Mouse (Mus musculus) gonadal fat pad, adult 2 months (tissue): ENCODE data around the gene Coq2. TPM values are rescaled to one million over a fixed set of nuclear protein-coding genes. Genes with fewer than 3 reads are reported as not detected.
A peak's percentile ranks its signal among the peaks of the same experiment; 100 is the strongest.

Experiments used
- DNase-seq: peaks from one replicate; pipeline ENCODE4 v3.0.0-alpha.2; 2012; ENCODE audit warnings: low read depth
- polyA plus RNA-seq: library from polyadenylated mRNA; depleted of rRNA; stranded (reverse); fragments of >200 nt; gene quantifications from 2 replicates; pipeline ENCODE4 v1.2.3, GENCODE M21; 2012

Coq2 gene
- polyA plus RNA-seq, 1 experiment: 95.5 TPM

GRCm38 (mm10) chr5:100663011-100663410 lies 11.9 kb downstream of the Coq2 start:
- DNase-seq: no peak

- DNase-seq: no peak
These were observed 16.5 kb downstream of the Coq2 start for GRCm38 (mm10) chr5:100658460-100658859.

GRCm38 (mm10) chr5:100656352-100656751 lies 18.6 kb downstream of the Coq2 start:
- DNase-seq: no peak

GRCm38 (mm10) chr5:100652327-100652726 lies 22.6 kb downstream of the Coq2 start:
- no peak for DNase-seq

GRCm38 (mm10) chr5:100651486-100651885 lies 23.5 kb downstream of the Coq2 start:
- no peak for DNase-seq

- DNase-seq: no peak
These were observed 24.0 kb downstream of the Coq2 start for GRCm38 (mm10) chr5:100650969-100651368.

- no peak for DNase-seq
These were observed 26.4 kb downstream of the Coq2 start for GRCm38 (mm10) chr5:100648546-100648945.

- no peak for DNase-seq
These were observed 26.9 kb downstream of the Coq2 start for GRCm38 (mm10) chr5:100648046-100648445.

- no peak for DNase-seq
These were observed 28.4 kb downstream of the Coq2 start for GRCm38 (mm10) chr5:100646558-100646957.

- DNase-seq: no peak
These were observed 30.9 kb downstream of the Coq2 start for GRCm38 (mm10) chr5:100643991-100644535.

GRCm38 (mm10) chr5:100643253-100643990 lies 31.5 kb downstream of the Coq2 start:
- no peak for DNase-seq

- DNase-seq: no peak
These were observed 32.6 kb downstream of the Coq2 start for GRCm38 (mm10) chr5:100642316-100642715.

GRCm38 (mm10) chr5:100638483-100638882 lies 36.5 kb downstream of the Coq2 start:
- DNase-seq: no peak

GRCm38 (mm10) chr5:100636794-100637544 lies 38.0 kb downstream of the Coq2 start:
- DNase-seq: no peak

- no peak for DNase-seq
These were observed 39.0 kb downstream of the Coq2 start for GRCm38 (mm10) chr5:100635908-100636307.

- no peak for DNase-seq
These were observed 40.0 kb downstream of the Coq2 start for GRCm38 (mm10) chr5:100634885-100635478.

GRCm38 (mm10) chr5:100632540-100633129 lies 42.3 kb downstream of the Coq2 start:
- peak; percentile 9 for DNase-seq

- DNase-seq: no peak
These were observed 46.1 kb downstream of the Coq2 start for GRCm38 (mm10) chr5:100628807-100629206.

- DNase-seq: no peak
These were observed 48.4 kb downstream of the Coq2 start for GRCm38 (mm10) chr5:100626526-100626925.

- DNase-seq: no peak
These were observed 50.1 kb downstream of the Coq2 start for GRCm38 (mm10) chr5:100624743-100625360.

GRCm38 (mm10) chr5:100622509-100623163 lies 52.3 kb downstream of the Coq2 start:
- no peak for DNase-seq
